Mouse (Mus musculus) lung, embryonic 15.5 days (tissue): Measurements from ENCODE around the gene Pax8. TPM values are rescaled to one million over a fixed set of nuclear protein-coding genes. Genes with fewer than 3 reads are reported as not detected.

Experiments used
- ATAC-seq: fragments of 200-750 bp; cut with Nextera tagmentation; 2 replicates; pipeline ENCODE4 v1.8.0; 2017; ENCODE audit warnings: moderate number of reproducible peaks, borderline replicate concordance; ENCODE audit not compliant: low FRiP score, low TSS enrichment; ENCODE audit errors: extremely low read depth
- H3K27ac ChIP-seq: fragments of 300-500 bp; sonication (generic); 2 replicates; pipeline ENCODE4 v1.5.1; 2015; ENCODE audit warnings: moderate library complexity, mild to moderate bottlenecking, inconsistent platforms
- H3K27me3 ChIP-seq: fragments of 300-500 bp; sonication (generic); 2 replicates; pipeline ENCODE4 v1.6.1; 2015; ENCODE audit warnings: inconsistent platforms
- H3K36me3 ChIP-seq: fragments of 300-500 bp; sonication (generic); 2 replicates; pipeline ENCODE4 v1.6.1; 2015; ENCODE audit warnings: inconsistent platforms
- H3K4me1 ChIP-seq: fragments of 300-500 bp; sonication (generic); 2 replicates; pipeline ENCODE4 v1.6.1; 2015; ENCODE audit warnings: inconsistent platforms
- H3K4me2 ChIP-seq: fragments of 300-500 bp; sonication (generic); 2 replicates; pipeline ENCODE4 v1.6.1; 2015; ENCODE audit warnings: inconsistent platforms, mild to moderate bottlenecking, moderate library complexity
- H3K4me3 ChIP-seq: fragments of 300-500 bp; sonication (generic); 2 replicates; pipeline ENCODE4 v1.5.1; 2015; ENCODE audit warnings: mild to moderate bottlenecking, inconsistent platforms
- H3K9ac ChIP-seq: fragments of 300-500 bp; sonication (generic); 2 replicates; pipeline ENCODE4 v1.6.1; 2015; ENCODE audit warnings: inconsistent platforms
- H3K9me3 ChIP-seq: fragments of 300-500 bp; sonication (generic); 2 replicates; pipeline ENCODE4 v1.6.1; 2016; ENCODE audit warnings: inconsistent platforms
- WGBS: fragments of 180-500 bp; shearing (Covaris S2); methylation state at CpG from one replicate; pipeline ENCODE4 v1.1.7; 2015; 5-methylcytosine and 5-hydroxymethylcytosine counted together
- polyA plus RNA-seq: library from polyadenylated mRNA; unstranded; fragments of >200 nt; fragmentation: Nextera tagmentation; extraction: Ambion mirVana; gene quantifications from 2 replicates; pipeline ENCODE4 v1.2.1, GENCODE M21; 2015

Gene Pax8
- polyA plus RNA-seq, 1 experiment from 2014 or later: 0.22 TPM

DNA sequence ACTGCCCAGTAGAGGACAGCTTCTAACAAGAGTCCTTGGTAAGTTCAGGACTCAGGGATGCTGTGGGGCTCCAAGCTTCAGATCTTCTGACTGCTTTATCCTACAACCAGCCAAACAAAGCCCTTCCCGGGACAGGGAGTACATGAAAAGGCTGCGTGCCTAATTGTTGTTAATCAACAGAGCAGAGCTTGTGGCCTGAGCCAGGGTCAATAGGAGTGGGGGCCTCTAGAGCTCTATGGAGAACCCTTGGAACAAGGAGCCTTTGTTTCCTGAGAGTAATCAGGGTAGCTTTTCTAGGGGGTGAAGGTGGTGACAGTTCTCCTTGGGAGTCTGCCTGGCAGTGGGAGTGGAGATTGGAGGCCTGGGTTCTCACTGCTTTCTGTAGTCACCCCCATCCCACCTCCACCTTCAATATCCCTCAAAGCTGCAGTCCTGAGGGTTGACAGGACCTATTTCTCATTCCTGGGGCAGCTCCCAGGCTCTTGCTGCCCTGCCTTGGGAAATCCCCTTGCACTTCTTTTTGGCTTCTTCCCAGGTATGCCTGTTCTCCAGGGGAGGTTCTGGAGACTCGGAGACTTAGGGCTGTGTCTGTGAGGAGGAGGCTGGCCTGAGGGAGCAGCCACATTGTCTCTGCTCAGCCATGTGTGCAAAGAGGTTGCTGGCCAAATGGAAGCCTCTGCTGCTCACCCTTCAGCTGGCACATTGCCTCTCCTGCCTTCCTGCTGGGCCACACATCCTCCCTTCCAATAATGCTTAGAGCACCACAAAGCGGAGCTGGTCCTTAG lies 67.5 kb downstream of the Pax8 start:
- 49% methylated on average over 4 of the region's 4 CpGs for WGBS
- no peak overlapping the region for H3K9ac ChIP-seq
- no peaks in the 10 kb centered on the region for H3K9me3 ChIP-seq
- no peak overlapping the region for H3K27ac ChIP-seq
- no peaks in the 10 kb centered on the region for H3K36me3 ChIP-seq
- ATAC-seq: no peak
- no peak overlapping the region for H3K4me3 ChIP-seq
- peaks cover 7% of the 10 kb centered on the region; the same call in 1 of the 2 replicates for H3K4me1 ChIP-seq
- no peak overlapping the region for H3K4me2 ChIP-seq
- no peaks in the 10 kb centered on the region for H3K27me3 ChIP-seq

- WGBS: 6% methylated on average over 23 of the region's 23 CpGs
- 0 out of 2 replicates have a peak overlapping the region, but pooled peaks have one; percentile 22 for H3K9ac ChIP-seq
- no peaks in the 10 kb centered on the region for H3K27me3 ChIP-seq
- no peaks in the 10 kb centered on the region for H3K36me3 ChIP-seq
- H3K4me3 ChIP-seq: peak overlapping the region; percentile 12
- peak overlapping the region; percentile 55 for H3K4me2 ChIP-seq
- H3K4me1 ChIP-seq: peaks cover 7% of the 10 kb centered on the region; the same call in 1 of the 2 replicates
- no peak for ATAC-seq
- no peak overlapping the region for H3K27ac ChIP-seq
- no peaks in the 10 kb centered on the region for H3K9me3 ChIP-seq
Observed at GRCm38 (mm10) chr2:24405345-24406012, 69.9 kb downstream of the Pax8 start.

GRCm38 (mm10) chr2:24400711-24401110 lies 74.7 kb downstream of the Pax8 start:
- H3K4me1 ChIP-seq: peaks cover 7% of the 10 kb centered on the region; the same call in 1 of the 2 replicates
- no peak overlapping the region for H3K9ac ChIP-seq
- no peak overlapping the region for H3K27ac ChIP-seq
- H3K4me2 ChIP-seq: no peak overlapping the region
- ATAC-seq: no peak
- no peaks in the 10 kb centered on the region for H3K9me3 ChIP-seq
- no peaks in the 10 kb centered on the region for H3K27me3 ChIP-seq
- 85% methylated on average over 3 of the region's 3 CpGs for WGBS
- H3K36me3 ChIP-seq: no peaks in the 10 kb centered on the region
- H3K4me3 ChIP-seq: no peak overlapping the region

GRCm38 (mm10) chr2:24397115-24397514 lies 78.3 kb downstream of the Pax8 start:
- no peaks in the 10 kb centered on the region for H3K27me3 ChIP-seq
- no peak for ATAC-seq
- H3K9ac ChIP-seq: no peak overlapping the region
- H3K36me3 ChIP-seq: no peaks in the 10 kb centered on the region
- whole genome bisulfite sequencing: 13% methylated on average over 2 of the region's 2 CpGs
- no peaks in the 10 kb centered on the region for H3K9me3 ChIP-seq
- no peaks in the 10 kb centered on the region for H3K4me1 ChIP-seq
- H3K4me2 ChIP-seq: no peak overlapping the region
- H3K4me3 ChIP-seq: no peak overlapping the region
- no peak overlapping the region for H3K27ac ChIP-seq

GRCm38 (mm10) chr2:24393251-24393650 lies 82.1 kb downstream of the Pax8 start:
- no peak overlapping the region for H3K27ac ChIP-seq
- H3K27me3 ChIP-seq: no peaks in the 10 kb centered on the region
- no peaks in the 10 kb centered on the region for H3K36me3 ChIP-seq
- 69% methylated on average over 2 of the region's 2 CpGs for WGBS
- no peak overlapping the region for H3K4me3 ChIP-seq
- H3K9me3 ChIP-seq: no peaks in the 10 kb centered on the region
- no peaks in the 10 kb centered on the region for H3K4me1 ChIP-seq
- no peak overlapping the region for H3K4me2 ChIP-seq
- ATAC-seq: no peak
- H3K9ac ChIP-seq: no peak overlapping the region

- H3K9me3 ChIP-seq: no peaks in the 10 kb centered on the region
- H3K27me3 ChIP-seq: no peaks in the 10 kb centered on the region
- H3K4me3 ChIP-seq: no peak overlapping the region
- 81% methylated on average over 4 of the region's 4 CpGs for WGBS
- no peak overlapping the region for H3K9ac ChIP-seq
- no peak overlapping the region for H3K27ac ChIP-seq
- H3K4me1 ChIP-seq: no peaks in the 10 kb centered on the region
- no peak overlapping the region for H3K4me2 ChIP-seq
- no peak for ATAC-seq
- no peaks in the 10 kb centered on the region for H3K36me3 ChIP-seq
Observed at GRCm38 (mm10) chr2:24387361-24388283, 87.8 kb downstream of the Pax8 start.

- WGBS: 79% methylated on average over 2 of the region's 2 CpGs
- ATAC-seq: no peak
- Histone ChIP-seq H3K9me3 (no peaks in the 10 kb centered on the region), H3K27me3 (no peaks in the 10 kb centered on the region), H3K9ac (no peak overlapping the region), H3K4me3 (no peak overlapping the region), H3K27ac (no peak overlapping the region), H3K4me2 (no peak overlapping the region), H3K4me1 (no peaks in the 10 kb centered on the region), H3K36me3 (no peaks in the 10 kb centered on the region)
Observed at GRCm38 (mm10) chr2:24386964-24387320, 88.5 kb downstream of the Pax8 start.

DNA sequence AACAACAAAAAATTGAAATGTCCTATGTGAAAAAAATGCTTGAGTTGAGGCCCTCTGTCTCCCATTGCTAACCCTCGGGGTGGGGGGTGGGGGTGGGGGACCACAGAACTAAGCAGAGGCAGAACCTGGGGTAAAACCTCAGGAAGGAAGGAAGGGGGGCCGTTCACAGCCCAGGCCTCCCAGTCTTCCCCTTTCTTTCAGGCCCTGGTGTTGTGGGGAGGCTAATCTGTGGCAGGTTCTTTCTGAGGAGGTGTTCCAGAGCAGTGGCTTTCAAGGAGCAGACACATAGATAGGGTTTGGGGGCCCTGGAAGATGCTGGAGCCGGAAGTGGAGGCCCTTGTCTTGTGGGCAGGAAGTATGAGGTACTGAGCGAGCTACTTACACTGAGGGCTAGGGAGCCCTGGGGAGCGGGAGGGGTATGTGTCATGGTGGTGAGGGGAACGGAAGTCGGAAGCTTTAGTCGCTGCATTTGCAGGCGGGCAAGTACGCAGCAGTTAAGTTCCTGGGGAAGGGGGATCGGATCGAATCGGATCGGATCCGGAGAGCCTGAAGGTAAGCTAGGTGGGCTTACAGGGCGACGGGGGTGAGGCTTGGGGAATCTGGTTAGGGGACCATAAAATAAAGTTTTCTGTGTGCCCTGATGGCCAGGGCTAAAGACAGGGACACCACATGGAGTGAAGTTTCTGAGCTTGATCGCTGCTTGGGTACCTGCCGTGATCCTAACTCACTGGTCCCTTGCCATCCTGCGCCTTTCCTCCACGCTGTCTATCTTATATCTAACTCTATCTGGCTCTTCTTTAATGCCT lies 89.0 kb downstream of the Pax8 start:
- WGBS: 79% methylated on average over 21 of the region's 21 CpGs
- Histone ChIP-seq H3K4me3 (no peak overlapping the region), H3K9me3 (no peaks in the 10 kb centered on the region), H3K4me2 (no peak overlapping the region), H3K9ac (no peak overlapping the region), H3K4me1 (no peaks in the 10 kb centered on the region), H3K27ac (no peak overlapping the region), H3K36me3 (no peaks in the 10 kb centered on the region), H3K27me3 (no peaks in the 10 kb centered on the region)
- ATAC-seq: no peak

- Histone ChIP-seq H3K4me3 (no peak overlapping the region), H3K27ac (no peak overlapping the region), H3K27me3 (no peaks in the 10 kb centered on the region), H3K36me3 (no peaks in the 10 kb centered on the region), H3K9me3 (no peaks in the 10 kb centered on the region), H3K4me1 (no peaks in the 10 kb centered on the region), H3K4me2 (no peak overlapping the region), H3K9ac (no peak overlapping the region)
- ATAC-seq: peak; percentile 48
- 73% methylated on average over 14 of the region's 14 CpGs for WGBS
Observed at GRCm38 (mm10) chr2:24385111-24385961, 90.1 kb downstream of the Pax8 start.

DNA sequence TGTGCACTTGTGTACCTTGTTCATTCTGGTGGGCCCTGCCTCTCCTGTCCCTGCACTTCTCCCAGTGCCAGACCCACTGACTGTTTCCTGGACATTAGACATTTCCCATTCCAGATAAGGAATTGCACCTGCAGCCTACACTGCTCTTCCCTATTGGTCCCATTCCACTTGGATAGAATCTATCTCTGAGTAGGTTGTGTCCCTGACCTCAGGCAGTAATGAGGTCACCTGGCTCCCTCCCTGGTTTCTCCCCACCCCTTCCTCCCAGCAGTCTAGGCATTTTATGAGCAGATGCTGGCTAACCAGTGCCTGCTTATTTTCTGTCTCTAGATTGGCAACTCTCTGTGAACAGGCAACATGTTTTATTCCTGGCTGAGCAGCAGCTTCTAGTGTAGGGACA lies 91.0 kb downstream of the Pax8 start:
- Histone ChIP-seq H3K4me2 (no peak overlapping the region), H3K27ac (no peak overlapping the region), H3K4me1 (no peaks in the 10 kb centered on the region), H3K9ac (no peak overlapping the region), H3K4me3 (no peak overlapping the region), H3K27me3 (no peaks in the 10 kb centered on the region), H3K36me3 (no peaks in the 10 kb centered on the region), H3K9me3 (no peaks in the 10 kb centered on the region)
- no peak for ATAC-seq
